Mouse (Mus musculus) E14TG2a.4 (cell line): ENCODE results near the gene Gucy2g.

ENCODE experiments used
- H3K27me3 ChIP-seq: 2 replicates; pipeline ENCODE4 v1.6.1; 2014; ENCODE audit warnings: low read length, control low read depth; ENCODE audit not compliant: insufficient read depth
- H3K36me3 ChIP-seq: 2 replicates; pipeline ENCODE4 v1.6.1; 2014; ENCODE audit warnings: low read length, control low read depth; ENCODE audit not compliant: insufficient read depth
- H3K4me1 ChIP-seq: replicated peaks from 2 replicates; pipeline ENCODE4 v1.6.1; 2014; ENCODE audit warnings: low read depth, low read length, control low read depth
- H3K4me3 ChIP-seq: replicated peaks from 2 replicates; pipeline ENCODE4 v1.5.1; 2014; ENCODE audit warnings: mild to moderate bottlenecking, low read length
- H3K9me3 ChIP-seq: 2 replicates; pipeline ENCODE4 v1.6.1; 2014; ENCODE audit warnings: low read length, control low read depth
- CTCF ChIP-seq: conservative IDR thresholded peaks from 2 replicates; pipeline ENCODE4 v1.5.1; 2014; ENCODE audit warnings: low read length
- NANOG ChIP-seq: IDR thresholded peaks from 2 replicates; pipeline ENCODE4 v1.6.1; 2014; ENCODE audit warnings: borderline replicate concordance, low read length, mixed read lengths
- POU5F1 ChIP-seq: IDR thresholded peaks from 2 replicates; pipeline ENCODE4 v1.6.1; 2014; ENCODE audit warnings: low read length, borderline replicate concordance

Gene Gucy2g

DNA sequence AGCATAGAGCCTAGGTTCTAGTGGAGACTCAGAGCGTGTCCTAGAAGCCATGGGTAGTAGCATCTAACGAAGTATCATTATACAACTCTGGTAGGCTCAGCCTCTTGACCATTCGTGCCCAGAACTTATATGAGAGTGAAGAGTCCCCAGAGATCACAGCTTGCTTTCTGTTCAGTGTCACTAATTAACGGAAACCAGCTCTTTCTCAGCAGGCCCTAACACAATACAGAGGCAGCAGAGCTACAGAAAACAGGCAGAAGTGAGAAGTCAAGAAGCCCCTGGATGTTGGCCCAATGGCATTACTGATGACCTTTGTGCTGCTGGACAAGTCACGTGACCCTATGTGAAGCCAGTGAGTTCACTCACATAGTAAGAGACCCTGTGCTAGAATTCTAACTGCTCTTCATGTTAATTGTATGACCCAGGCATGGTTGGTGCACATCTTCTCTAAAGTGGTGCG is at the start of gene Gucy2g:
TSS of gene Gucy2g (minus strand) at position 51 of the 460 bp plus-strand sequence.
- H3K4me3 ChIP-seq: no peak within 1 kb of the TSS
- H3K4me1 ChIP-seq: peaks cover 8% of the 10 kb centered on the region
- no peaks in the 10 kb centered on the region for H3K36me3 ChIP-seq
- peaks cover 8% of the 10 kb centered on the region; the same call in 1 of the 2 replicates for H3K27me3 ChIP-seq
- H3K9me3 ChIP-seq: no peaks in the 10 kb centered on the region
- no peak for TF ChIP-seq POU5F1
- TF ChIP-seq NANOG: no peak
- no peak for TF ChIP-seq CTCF

GRCm38 (mm10) chr19:55288974-55289373 is 47.9 kb upstream of the Gucy2g start:
- Histone ChIP-seq H3K9me3 (no peaks in the 10 kb centered on the region), H3K4me3 (no peak overlapping the region), H3K36me3 (peaks cover 43% of the 10 kb centered on the region), H3K4me1 (no peaks in the 10 kb centered on the region), H3K27me3 (no peaks in the 10 kb centered on the region)
- no peak for TF ChIP-seq POU5F1
- no peak for TF ChIP-seq NANOG
- no peak for TF ChIP-seq CTCF

DNA sequence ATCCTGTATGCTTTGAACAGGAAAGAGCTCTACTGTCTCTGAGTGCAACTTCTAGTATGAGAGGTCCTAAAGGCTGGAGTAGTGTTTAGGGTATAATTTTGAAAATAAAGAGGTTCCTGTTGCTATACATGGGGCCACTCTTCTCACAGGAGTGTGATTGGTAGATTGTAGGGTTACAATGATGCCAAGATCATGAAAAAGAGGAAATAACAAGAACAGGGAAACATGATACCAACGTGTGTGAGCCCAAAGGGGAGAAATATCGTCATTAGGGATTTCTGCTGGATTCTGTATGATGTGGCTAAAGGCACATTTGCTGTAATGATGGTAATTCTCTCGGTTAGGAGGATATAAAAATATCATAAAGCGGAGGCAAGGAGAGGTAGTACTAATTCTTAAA is 45.0 kb upstream of the Gucy2g start:
- TF ChIP-seq CTCF: no peak
- no peak for TF ChIP-seq POU5F1
- TF ChIP-seq NANOG: no peak
- H3K9me3 ChIP-seq: no peaks in the 10 kb centered on the region
- H3K4me1 ChIP-seq: no peaks in the 10 kb centered on the region
- H3K27me3 ChIP-seq: no peaks in the 10 kb centered on the region
- no peak overlapping the region for H3K4me3 ChIP-seq
- H3K36me3 ChIP-seq: peaks cover 35% of the 10 kb centered on the region

DNA sequence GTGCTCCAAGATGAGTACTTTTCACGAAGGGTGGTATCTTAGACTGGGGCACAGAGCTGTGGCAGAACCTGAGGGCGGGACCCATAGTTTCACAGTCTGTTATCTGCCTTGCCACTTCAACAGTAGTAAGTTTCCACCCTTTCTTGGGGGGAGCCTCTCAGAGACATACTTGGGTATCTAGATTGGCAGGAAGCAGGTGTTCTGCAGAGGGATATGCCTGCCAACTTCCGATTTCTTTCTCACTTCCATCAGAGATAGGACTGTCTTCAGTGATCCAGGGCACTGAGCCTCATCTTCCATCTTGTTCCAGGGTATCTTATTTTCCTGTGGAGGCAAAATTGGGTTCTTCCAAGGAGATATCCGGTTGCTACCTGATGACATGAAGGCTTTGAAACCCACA is 43.1 kb upstream of the Gucy2g start:
- peaks cover 32% of the 10 kb centered on the region for H3K36me3 ChIP-seq
- TF ChIP-seq POU5F1: no peak
- TF ChIP-seq NANOG: no peak
- no peak for TF ChIP-seq CTCF
- no peaks in the 10 kb centered on the region for H3K9me3 ChIP-seq
- no peaks in the 10 kb centered on the region for H3K27me3 ChIP-seq
- no peak overlapping the region for H3K4me3 ChIP-seq
- H3K4me1 ChIP-seq: no peaks in the 10 kb centered on the region

GRCm38 (mm10) chr19:55276770-55277169 is 35.7 kb upstream of the Gucy2g start:
- Histone ChIP-seq H3K9me3 (no peaks in the 10 kb centered on the region), H3K27me3 (no peaks in the 10 kb centered on the region), H3K4me3 (no peak overlapping the region), H3K4me1 (peaks cover 20% of the 10 kb centered on the region), H3K36me3 (peaks cover 20% of the 10 kb centered on the region)
- no peak for TF ChIP-seq POU5F1
- TF ChIP-seq NANOG: no peak
- no peak for TF ChIP-seq CTCF

DNA sequence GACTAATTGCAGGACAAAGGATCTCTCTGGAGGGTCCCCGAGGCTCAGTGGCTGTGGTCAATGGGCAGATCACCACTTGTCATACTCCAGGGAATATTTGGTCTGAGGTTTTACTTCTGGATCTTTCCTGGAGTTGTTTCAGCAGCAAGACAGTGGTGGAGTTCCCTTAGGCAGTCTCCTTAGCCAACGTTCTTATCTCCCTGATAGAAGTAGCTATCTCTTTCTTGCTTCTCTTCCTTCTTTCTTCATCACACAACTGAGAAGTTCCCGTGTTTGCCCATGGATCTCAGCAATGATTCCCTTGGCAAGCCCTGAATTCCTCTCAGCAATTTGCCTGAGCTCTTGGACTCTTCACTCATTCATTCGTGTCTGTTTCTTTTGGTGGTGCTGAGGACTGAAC is 35.1 kb upstream of the Gucy2g start:
- H3K27me3 ChIP-seq: no peaks in the 10 kb centered on the region
- peaks cover 25% of the 10 kb centered on the region for H3K4me1 ChIP-seq
- no peak overlapping the region for H3K4me3 ChIP-seq
- peaks cover 14% of the 10 kb centered on the region for H3K36me3 ChIP-seq
- TF ChIP-seq POU5F1 (no peak), CTCF (no peak), NANOG (no peak)
- H3K9me3 ChIP-seq: no peaks in the 10 kb centered on the region

- H3K4me3 ChIP-seq: no peak overlapping the region
- TF ChIP-seq POU5F1 (no peak), CTCF (no peak), NANOG (no peak)
Measured at GRCm38 (mm10) chr19:55273340-55273739, 32.3 kb upstream of the Gucy2g start.

DNA sequence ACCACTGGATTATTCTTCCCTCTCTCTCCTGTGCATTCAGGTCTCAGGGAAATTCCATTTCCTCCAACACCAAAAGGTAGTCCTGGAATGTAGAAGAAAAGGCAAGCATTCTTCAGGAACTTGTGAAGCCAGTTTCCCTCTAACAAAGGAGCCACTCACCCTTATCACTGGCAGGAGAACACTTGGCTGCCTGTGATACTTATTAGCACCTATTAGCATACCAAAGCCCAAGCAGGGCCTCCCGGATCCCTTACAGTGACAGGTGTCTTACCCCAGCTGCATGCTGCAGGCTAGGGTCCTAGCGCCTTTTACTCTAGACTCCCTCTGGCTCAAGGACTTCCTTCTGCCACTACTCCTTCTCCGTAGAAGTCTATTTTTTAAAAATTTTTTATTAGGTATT is 30.4 kb upstream of the Gucy2g start:
- H3K9me3 ChIP-seq: no peaks in the 10 kb centered on the region
- H3K4me1 ChIP-seq: peaks cover 56% of the 10 kb centered on the region
- H3K4me3 ChIP-seq: 0 out of 2 replicates have a peak overlapping the region, but pooled peaks have one; percentile 2
- TF ChIP-seq POU5F1: peak; percentile 13; the same call in 1 of the 2 replicates
- no peak for TF ChIP-seq CTCF
- TF ChIP-seq NANOG: peak; percentile 69; the same call in 1 of the 2 replicates
- no peaks in the 10 kb centered on the region for H3K27me3 ChIP-seq
- peaks cover 8% of the 10 kb centered on the region for H3K36me3 ChIP-seq

More at GRCm38 (mm10) chr19:55273340-55273739, 32.3 kb upstream of the Gucy2g start:
- Histone ChIP-seq H3K36me3 (peaks cover 8% of the 10 kb centered on the region), H3K4me1 (peaks cover 52% of the 10 kb centered on the region), H3K9me3 (no peaks in the 10 kb centered on the region), H3K27me3 (no peaks in the 10 kb centered on the region)

DNA sequence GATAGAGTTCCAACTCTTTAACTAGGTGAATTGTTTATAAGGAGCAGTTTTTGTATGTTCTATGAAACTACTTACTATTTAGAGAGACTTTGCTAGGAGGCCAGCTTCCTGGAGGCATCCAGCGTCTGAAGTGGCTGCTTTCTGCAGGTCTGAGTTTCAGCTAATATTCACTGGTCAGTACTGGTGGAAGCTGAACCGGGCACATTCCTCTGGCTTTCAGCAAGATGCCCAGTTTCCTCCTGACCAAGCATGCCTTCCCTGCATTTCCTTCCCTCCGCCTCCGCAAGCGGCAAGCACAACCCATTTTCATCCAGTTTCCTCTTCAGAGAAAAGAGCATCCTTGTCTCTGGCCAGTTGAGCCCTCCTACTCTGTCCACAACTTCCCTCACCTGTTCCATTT is 28.0 kb upstream of the Gucy2g start:
- H3K4me3 ChIP-seq: no peak overlapping the region
- H3K27me3 ChIP-seq: no peaks in the 10 kb centered on the region
- TF ChIP-seq POU5F1: no peak
- TF ChIP-seq CTCF: no peak
- no peak for TF ChIP-seq NANOG
- peaks cover 8% of the 10 kb centered on the region for H3K36me3 ChIP-seq
- no peaks in the 10 kb centered on the region for H3K9me3 ChIP-seq
- peaks cover 52% of the 10 kb centered on the region for H3K4me1 ChIP-seq
